In the genomic region with DNA sequence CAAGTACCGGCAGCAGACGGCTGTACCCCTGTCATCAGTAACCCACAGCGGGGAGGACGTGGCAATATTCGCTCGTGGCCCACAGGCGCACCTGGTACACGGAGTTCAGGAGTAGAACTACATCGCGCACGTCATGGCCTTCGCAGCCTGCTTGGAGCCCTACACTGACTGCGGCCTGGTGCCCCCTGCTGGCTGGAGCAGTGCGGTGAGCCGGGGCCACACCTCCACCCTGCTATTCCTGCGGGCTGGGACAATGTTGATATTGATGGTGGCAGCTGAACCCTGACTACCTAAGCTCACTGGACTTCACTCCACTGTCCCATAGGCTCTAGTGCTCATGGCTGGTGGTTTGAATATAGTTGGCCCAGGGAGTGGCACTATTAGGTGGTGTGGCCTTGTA, we compare ENCODE assay signal across 9 mouse cellular contexts. TPM values are rescaled to one million over a fixed set of nuclear protein-coding genes. Genes with fewer than 3 reads are reported as not detected.
DNase-seq lines count a peak whose midpoint lies in the region; TF ChIP-seq lines count a peak whose summit lies in the region.
"Had no signal": no experiment of that assay in that cellular context is flagged by ENCODE, and none has a peak within 500 bp of the region (broad histone marks: within the 10 kb centered on the region; RNA-seq: fewer than 3 reads in every experiment).

No protein-coding gene starts in this region.

- no peak for TF ChIP-seq EP300 in CH12.LX (IDR thresholded peaks at IDR 0.05; ENCODE audit: low read length)

- dilution Hi-C loops in CH12.LX (cut with MboI; ENCODE audit: extremely low pct_ligation_motif_present, extremely low pct_unique_long_range_greater_than_20kb, low sequenced_read_pairs): no loop called here

- TF ChIP-seq CTCF in CH12.LX (conservative IDR thresholded peaks at IDR 0.05 in 1 of 2, IDR thresholded peaks at IDR 0.05 in 1 of 2; ENCODE audit: low read depth in 2 of 2, low read length in 2 of 2): peak; percentile 19 to 79; a peak in 3 of 4 replicates

- in situ Hi-C loops in CH12.LX (cut with MboI; ENCODE audit: low pct_ligation_motif_present, low pct_unique_long_range_greater_than_20kb, low sequenced_read_pairs): no loop called here

- no peak for TF ChIP-seq POLR2A in CH12.LX (IDR thresholded peaks at IDR 0.05; ENCODE audit: low read depth, low read length)

- H3K9ac ChIP-seq in CH12.LX (ENCODE audit: insufficient read depth, low read depth): no peak overlapping the region
- H3K9ac ChIP-seq: limb, embryonic 12.5 days had no signal

- no peak overlapping the region for H3K27ac ChIP-seq in CH12.LX (ENCODE audit: insufficient read depth, low read depth)
- no peak overlapping the region for H3K27ac ChIP-seq in limb, embryonic 10.5 days
- H3K27ac ChIP-seq: limb, embryonic 12.5 days had no signal

- peaks cover 2% of the 10 kb centered on the region for H3K27me3 ChIP-seq in CH12.LX (replicated peaks)
- no peaks in the 10 kb centered on the region for H3K27me3 ChIP-seq in limb, embryonic 10.5 days (ENCODE audit: low read depth, poor library complexity, severe bottlenecking)
- H3K27me3 ChIP-seq: limb, embryonic 12.5 days had no signal

- H3K4me1 ChIP-seq in CH12.LX (ENCODE audit: control insufficient read depth in 1 of 2, insufficient read depth in 2 of 2): peaks cover 4 to 5% of the 10 kb centered on the region in 2 experiments; a peak in 2 of 4 replicates
- H3K4me1 ChIP-seq in limb, embryonic 10.5 days: peaks cover 8% of the 10 kb centered on the region

- H3K4me2 ChIP-seq in CH12.LX (ENCODE audit: insufficient read depth, low read depth, poor library complexity, severe bottlenecking): no peak overlapping the region
- H3K4me2 ChIP-seq: limb, embryonic 12.5 days had no signal

- no peak overlapping the region for H3K4me3 ChIP-seq in CH12.LX (replicated peaks in 1 of 3; ENCODE audit: low read depth in 2 of 3, low read length in 2 of 3, poor library complexity in 1 of 3)
- H3K4me3 ChIP-seq in limb, embryonic 10.5 days: no peak overlapping the region
- H3K4me3 ChIP-seq: limb, embryonic 12.5 days had no signal

- peak; percentile 50 for TF ChIP-seq RAD21 in CH12.LX (IDR thresholded peaks at IDR 0.05; ENCODE audit: low read depth, low read length)

- intact Hi-C loops in heart, postnatal 14 days (cut with DNase I): no loop called here

- no peaks in the 10 kb centered on the region for H3K79me2 ChIP-seq in CH12.LX (replicated peaks; ENCODE audit: control insufficient read depth, extremely low read depth, insufficient read depth, poor library complexity, severe bottlenecking)

- 57% methylated on average over 16 of the region's 16 CpGs for WGBS in limb, embryonic 10.5 days

- no peaks in the 10 kb centered on the region for H3K36me3 ChIP-seq in CH12.LX (replicated peaks in 1 of 2; ENCODE audit: control insufficient read depth in 1 of 2, insufficient read depth in 1 of 2, low read length in 1 of 2)
- no peaks in the 10 kb centered on the region for H3K36me3 ChIP-seq in limb, embryonic 10.5 days
- H3K36me3 ChIP-seq: limb, embryonic 12.5 days had no signal

- DNase-seq in heart, postnatal 14 days: peak; percentile 15 to 24
- no peak for DNase-seq in heart, adult 9 months (ENCODE audit: low spot score in 2 of 2)
- DNase-seq in CH12.LX (ENCODE audit: extremely low read depth): peak; percentile 39
- peak; percentile 25 for DNase-seq in c-Kit-positive CD71-positive TER-119-negative erythroid progenitor cells, embryonic 14.5 days (ENCODE audit: low read depth)
- DNase-seq in limb, embryonic 10.5 days (ENCODE audit: low spot score): peak; percentile 49
- DNase-seq in retina, embryonic 14.5 days (ENCODE audit: low spot score): peak; percentile 30
- no peak for DNase-seq in Muller cell, postnatal 12 days (ENCODE audit: inconsistent ontology term)
- no peak for DNase-seq in right cerebral cortex, adult 18-20 months

- no peaks in the 10 kb centered on the region for H3K9me3 ChIP-seq in CH12.LX (replicated peaks; ENCODE audit: low read length)
- H3K9me3 ChIP-seq in limb, embryonic 10.5 days (replicated peaks): no peaks in the 10 kb centered on the region
- H3K9me3 ChIP-seq: limb, embryonic 12.5 days had no signal

TF ChIP-seq in CH12.LX, 34 proteins besides CTCF, POLR2A, EP300 and RAD21:
- TF ChIP-seq TCF12 (IDR thresholded peaks at IDR 0.05; ENCODE audit: low read depth, low read length): 0 out of 2 replicates have a peak, but pooled peaks have one; percentile 20
- no peak for TF ChIP-seq TBP (conservative IDR thresholded peaks at IDR 0.05; ENCODE audit: low read depth, low read length)
- TF ChIP-seq JUND (conservative IDR thresholded peaks at IDR 0.05; ENCODE audit: low read depth, low read length): no peak
- TF ChIP-seq RCOR1 (conservative IDR thresholded peaks at IDR 0.05; ENCODE audit: low read depth, low read length): no peak
- peak; percentile 61 for TF ChIP-seq SMC3 (IDR thresholded peaks at IDR 0.05; ENCODE audit: low read depth, low read length)
- no peak for TF ChIP-seq IRF4 (IDR thresholded peaks at IDR 0.05; ENCODE audit: low read depth, low read length)
- no peak for TF ChIP-seq CHD1 (IDR thresholded peaks at IDR 0.05; ENCODE audit: low read depth, low read length)

RNA-seq across cellular contexts. Expression of a gene that starts 19.0 kb away (rescaled TPM):
- not detected for total RNA-seq in heart, postnatal 14 days (2021)
- total RNA-seq in CH12.LX (2012; rRNA removed) (not detected in 2 replicates), CH12.LX (2014; rRNA removed) (not detected in 2 replicates)
- polyA plus RNA-seq in CH12.LX (2012; ENCODE audit: insufficient read length, low read depth): not detected in 2 replicates
- not detected in 2 replicates for polyA plus RNA-seq in limb, embryonic 10.5 days (2016; fragmentation: Nextera tagmentation; extraction: Ambion mirVana)
- polyA plus RNA-seq: limb, embryonic 12.5 days had no signal

RNA-seq across cellular contexts. Expression of a gene that starts 30.7 kb away (rescaled TPM):
- total RNA-seq in heart, postnatal 14 days (2021): not detected
- total RNA-seq in CH12.LX (2012; rRNA removed) (not detected in 2 replicates), CH12.LX (2014; rRNA removed) (not detected in 2 replicates)
- polyA plus RNA-seq in CH12.LX (2012; ENCODE audit: insufficient read length, low read depth): not detected in 2 replicates
- polyA plus RNA-seq in limb, embryonic 10.5 days (2016; fragmentation: Nextera tagmentation; extraction: Ambion mirVana): not detected in 2 replicates
- polyA plus RNA-seq: limb, embryonic 12.5 days had no signal

RNA-seq across cellular contexts. Expression of a gene that starts 54.1 kb away (rescaled TPM):
- not detected for total RNA-seq in heart, postnatal 14 days (2021)
- total RNA-seq in CH12.LX (2012; rRNA removed) (not detected in 2 replicates), CH12.LX (2014; rRNA removed) (not detected in 2 replicates)
- not detected in 2 replicates for polyA plus RNA-seq in CH12.LX (2012; ENCODE audit: insufficient read length, low read depth)
- polyA plus RNA-seq in limb, embryonic 10.5 days (2016; fragmentation: Nextera tagmentation; extraction: Ambion mirVana): not detected in 2 replicates
- polyA plus RNA-seq: limb, embryonic 12.5 days had no signal

Comparison
In these comparisons a context has a peak if more than half of its experiments do, and no peak if none do; other contexts are left out.
1. DNase-seq: peak in heart, postnatal 14 days (2 of 2), CH12.LX (single experiment), c-Kit-positive CD71-positive TER-119-negative erythroid progenitor cells, embryonic 14.5 days (single experiment), limb, embryonic 10.5 days (single experiment) and retina, embryonic 14.5 days (single experiment); none in heart, adult 9 months (0 of 2), Muller cell, postnatal 12 days (single experiment) and right cerebral cortex, adult 18-20 months (single experiment).